Mouse (Mus musculus): ENCODE measurements around the gene Zdhhc11.

GRCm38 (mm10) chr13:73990325-73990724, 26.7 kb downstream of the Zdhhc11 start:
- TF ChIP-seq GATA1 (IDR thresholded peaks at IDR 0.05; ENCODE audit: low read length) = no peak
- TF ChIP-seq TAL1 (IDR thresholded peaks at IDR 0.05; ENCODE audit: low read length) = no peak

All from erythroblast, embryonic 14.5 days (primary cell).